Mouse (Mus musculus): ENCODE measurements around the gene Fam47c.

The Fam47c gene

GRCm38 (mm10) chrX:78737463-78737862 lies at the start of gene Fam47c:
Fam47c (plus strand) TSS chrX:78737763.
- no peak for DNase-seq (ENCODE audit: low spot score)

DNA sequence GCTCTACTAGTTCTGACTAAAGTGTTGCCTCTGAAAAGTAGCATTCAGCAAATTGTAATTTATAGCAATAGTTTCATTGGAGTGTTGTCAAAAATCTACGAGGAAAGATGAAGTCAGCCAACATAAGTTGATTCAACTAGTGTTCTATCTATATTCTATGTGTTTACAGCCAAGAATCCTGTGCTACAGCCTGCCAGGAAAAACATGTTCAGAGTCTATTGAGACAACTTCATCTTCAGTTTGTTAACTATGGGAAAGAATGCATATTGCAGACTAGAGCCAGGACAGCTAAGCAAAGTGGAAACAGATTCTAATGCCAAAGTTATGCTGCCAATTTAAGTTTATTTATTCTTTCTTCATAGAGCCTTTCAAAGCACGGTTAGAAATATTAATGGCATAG lies 31.8 kb downstream of the Fam47c start:
- DNase-seq (ENCODE audit: low spot score) = no peak

DNA sequence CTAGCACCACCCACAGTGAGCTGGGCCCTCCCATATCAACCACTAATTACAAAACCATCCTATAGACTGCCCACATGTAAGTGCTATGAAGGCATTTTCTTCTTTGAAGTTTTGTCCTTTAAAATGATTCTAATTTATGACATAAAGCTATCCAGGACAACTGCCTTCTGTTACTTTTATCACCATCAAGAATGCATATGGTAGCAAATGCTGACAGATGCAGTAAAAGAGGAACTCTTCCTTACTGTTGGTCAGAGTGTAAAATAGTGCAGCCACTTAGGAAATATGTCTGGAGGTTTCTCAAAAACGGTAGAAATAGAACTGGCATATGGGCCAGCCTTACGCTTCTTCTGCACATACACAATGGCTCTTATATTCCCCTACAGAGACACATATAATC lies 39.5 kb downstream of the Fam47c start:
- no peak for DNase-seq (ENCODE audit: low spot score)
